Mouse (Mus musculus) liver, embryonic 15.5 days (tissue): ENCODE data around the gene Hsbp1. TPM values are rescaled to one million over a fixed set of nuclear protein-coding genes. Genes with fewer than 3 reads are reported as not detected.
"Not testable (repeated sequence)": the region's sequence is repeated elsewhere in the genome, so short reads cannot be mapped to it uniquely, and the experiment has no call there.

Source experiments
- ATAC-seq: fragments of 200-750 bp; cut with Nextera tagmentation; 2 replicates; pipeline ENCODE4 v1.8.0; 2017; ENCODE audit warnings: moderate number of reproducible peaks, mild to moderate bottlenecking, moderate library complexity; ENCODE audit not compliant: insufficient read depth
- H3K27ac ChIP-seq: fragments of 300-500 bp; sonication (generic); replicated peaks from 2 replicates; pipeline ENCODE4 v1.5.1; 2015; ENCODE audit warnings: mild to moderate bottlenecking, inconsistent platforms
- H3K27me3 ChIP-seq: fragments of 300-500 bp; sonication (generic); 2 replicates; pipeline ENCODE4 v1.6.1; 2015; ENCODE audit warnings: mild to moderate bottlenecking, inconsistent platforms
- H3K36me3 ChIP-seq: fragments of 300-500 bp; sonication (generic); replicated peaks from 2 replicates; pipeline ENCODE4 v1.6.1; 2015; ENCODE audit warnings: moderate library complexity, mild to moderate bottlenecking, inconsistent platforms
- H3K4me1 ChIP-seq: fragments of 300-500 bp; sonication (generic); replicated peaks from 2 replicates; pipeline ENCODE4 v1.6.1; 2015; ENCODE audit warnings: inconsistent platforms
- H3K4me2 ChIP-seq: fragments of 300-500 bp; sonication (generic); 2 replicates; pipeline ENCODE4 v1.6.1; 2015; ENCODE audit warnings: moderate library complexity, mild to moderate bottlenecking, inconsistent platforms
- H3K4me3 ChIP-seq: fragments of 300-500 bp; sonication (generic); replicated peaks from 2 replicates; pipeline ENCODE4 v1.5.1; 2015; ENCODE audit warnings: mild to moderate bottlenecking, inconsistent platforms
- H3K9ac ChIP-seq: fragments of 300-500 bp; sonication (generic); 2 replicates; pipeline ENCODE4 v1.6.1; 2015; ENCODE audit warnings: moderate library complexity, mild to moderate bottlenecking, inconsistent platforms
- H3K9me3 ChIP-seq: fragments of 300-500 bp; sonication (generic); replicated peaks from 2 replicates; pipeline ENCODE4 v1.6.1; 2016; ENCODE audit warnings: inconsistent platforms
- WGBS: fragments of 180-500 bp; shearing (Covaris S2); methylation state at CpG from one replicate; pipeline ENCODE4 v1.1.7; 2015; ENCODE audit warnings: mixed read lengths; ENCODE audit not compliant: insufficient replicate concordance; 5-methylcytosine and 5-hydroxymethylcytosine counted together
- polyA plus RNA-seq: library from polyadenylated mRNA; unstranded; fragments of >200 nt; fragmentation: Nextera tagmentation; extraction: Ambion mirVana; gene quantifications from 2 replicates; pipeline ENCODE4 v1.2.1, GENCODE M21; 2015

Hsbp1 gene
- 80.0 and 82.2 TPM in 2 replicates for polyA plus RNA-seq

- WGBS = 4% methylated on average over 42 of the region's 52 CpGs
- Histone ChIP-seq H3K27me3 (no peaks in the 10 kb centered on the region), H3K4me2 (peak within 1 kb of the TSS; percentile 85), H3K27ac (peak within 1 kb of the TSS; percentile 49), H3K36me3 (peaks cover 30% of the 10 kb centered on the region), H3K9me3 (no peaks in the 10 kb centered on the region), H3K4me3 (peak within 1 kb of the TSS; percentile 93), H3K9ac (peak within 1 kb of the TSS; percentile 90), H3K4me1 (peaks cover 18% of the 10 kb centered on the region)
- ATAC-seq = peak; percentile 96
These were observed at the start of gene Hsbp1 for GRCm38 (mm10) chr8:119344190-119344856. Hsbp1 (plus strand) TSS chr8:119344488.

- Histone ChIP-seq H3K9me3 (no peaks in the 10 kb centered on the region), H3K27me3 (no peaks in the 10 kb centered on the region), H3K9ac (no peak overlapping the region), H3K4me3 (no peak overlapping the region), H3K4me1 (no peaks in the 10 kb centered on the region), H3K27ac (no peak overlapping the region), H3K4me2 (no peak overlapping the region), H3K36me3 (no peaks in the 10 kb centered on the region)
- 61% methylated on average over 13 of the region's 13 CpGs for WGBS
- ATAC-seq = no peak
These were observed 48.8 kb upstream of the Hsbp1 start for GRCm38 (mm10) chr8:119295477-119295876.

- not testable (repeated sequence) for H3K4me2 ChIP-seq, H3K9ac ChIP-seq, H3K4me3 ChIP-seq, H3K27me3 ChIP-seq, ATAC-seq, H3K36me3 ChIP-seq, H3K4me1 ChIP-seq, H3K9me3 ChIP-seq, H3K27ac ChIP-seq
- whole genome bisulfite sequencing = 17% methylated on average over 3 of the region's 3 CpGs
These were observed 46.5 kb upstream of the Hsbp1 start for GRCm38 (mm10) chr8:119297752-119298151.

DNA sequence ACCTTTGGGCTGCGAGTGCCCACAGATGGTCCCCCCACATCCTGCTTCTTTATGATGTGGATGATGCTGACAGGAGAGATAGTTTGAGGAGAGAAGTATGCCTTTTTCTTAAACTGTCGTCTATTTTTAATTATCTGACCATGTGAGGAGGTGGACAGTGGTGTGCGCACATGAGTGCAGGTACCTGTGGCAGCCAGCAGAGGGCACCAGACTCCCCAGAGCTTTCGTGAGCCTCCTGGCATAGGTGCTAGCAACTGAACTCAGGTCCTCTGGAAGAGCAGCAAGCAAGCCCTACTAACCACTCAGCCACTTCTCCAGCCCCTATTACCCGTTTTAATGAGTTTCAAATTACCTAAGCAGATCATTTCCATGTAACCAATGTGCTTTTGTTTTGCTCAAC is 44.0 kb upstream of the Hsbp1 start:
- Histone ChIP-seq H3K27ac (no peak overlapping the region), H3K27me3 (no peaks in the 10 kb centered on the region), H3K9ac (no peak overlapping the region), H3K4me1 (no peaks in the 10 kb centered on the region), H3K36me3 (no peaks in the 10 kb centered on the region), H3K9me3 (0 out of 2 replicates have a peak, but pooled peaks cover 4% of the 10 kb centered on the region), H3K4me3 (no peak overlapping the region), H3K4me2 (no peak overlapping the region)
- ATAC-seq = no peak
- 73% methylated on average over 5 of the region's 5 CpGs for WGBS

- ATAC-seq = no peak
- H3K4me2 ChIP-seq = no peak overlapping the region
- no peaks in the 10 kb centered on the region for H3K4me1 ChIP-seq
- whole genome bisulfite sequencing = 64% methylated on average over 8 of the region's 8 CpGs
- H3K9ac ChIP-seq = no peak overlapping the region
- no peak overlapping the region for H3K4me3 ChIP-seq
- H3K27me3 ChIP-seq = no peaks in the 10 kb centered on the region
- 0 out of 2 replicates have a peak, but pooled peaks cover 4% of the 10 kb centered on the region for H3K9me3 ChIP-seq
- no peak overlapping the region for H3K27ac ChIP-seq
- no peaks in the 10 kb centered on the region for H3K36me3 ChIP-seq
These were observed 40.1 kb upstream of the Hsbp1 start for GRCm38 (mm10) chr8:119304196-119304595.

GRCm38 (mm10) chr8:119311412-119311811 is 32.9 kb upstream of the Hsbp1 start:
- H3K27ac ChIP-seq = no peak overlapping the region
- H3K4me2 ChIP-seq = no peak overlapping the region
- H3K36me3 ChIP-seq = no peaks in the 10 kb centered on the region
- H3K9ac ChIP-seq = no peak overlapping the region
- ATAC-seq = no peak
- H3K9me3 ChIP-seq = no peaks in the 10 kb centered on the region
- WGBS = 11% methylated on average over 3 of the region's 3 CpGs
- H3K4me3 ChIP-seq = no peak overlapping the region
- H3K27me3 ChIP-seq = no peaks in the 10 kb centered on the region
- H3K4me1 ChIP-seq = no peaks in the 10 kb centered on the region

DNA sequence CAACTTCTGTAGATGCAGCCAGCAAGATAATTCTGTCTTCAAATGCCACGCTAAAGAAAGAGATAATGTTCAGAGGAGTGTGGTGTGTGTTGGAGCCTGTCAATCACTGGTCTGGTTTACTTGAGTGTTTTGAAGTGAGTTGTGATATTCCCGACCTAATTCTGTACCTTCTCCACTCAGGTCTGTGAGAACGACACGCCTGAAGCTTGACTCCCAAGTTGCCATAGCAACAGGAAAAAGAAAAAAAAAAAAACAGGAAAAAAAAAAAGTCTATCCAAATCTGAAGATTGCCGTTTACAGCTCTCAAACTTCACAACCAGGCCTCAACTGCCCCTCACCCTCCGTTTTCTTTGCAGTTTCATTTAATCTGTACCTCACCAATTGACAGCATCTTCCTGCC is 21.1 kb upstream of the Hsbp1 start:
- Histone ChIP-seq H3K4me3 (no peak overlapping the region), H3K4me1 (no peaks in the 10 kb centered on the region), H3K4me2 (no peak overlapping the region), H3K27me3 (no peaks in the 10 kb centered on the region), H3K27ac (no peak overlapping the region), H3K36me3 (no peaks in the 10 kb centered on the region), H3K9me3 (no peaks in the 10 kb centered on the region), H3K9ac (no peak overlapping the region)
- WGBS = 44% methylated on average over 6 of the region's 6 CpGs
- no peak for ATAC-seq

- 61% methylated on average over 4 of the region's 4 CpGs for WGBS
- H3K9me3 ChIP-seq = no peaks in the 10 kb centered on the region
- no peak overlapping the region for H3K27ac ChIP-seq
- H3K4me2 ChIP-seq = no peak overlapping the region
- no peaks in the 10 kb centered on the region for H3K36me3 ChIP-seq
- no peak overlapping the region for H3K9ac ChIP-seq
- peaks cover 6% of the 10 kb centered on the region for H3K4me1 ChIP-seq
- H3K4me3 ChIP-seq = no peak overlapping the region
- no peak for ATAC-seq
- no peaks in the 10 kb centered on the region for H3K27me3 ChIP-seq
These were observed 4.7 kb upstream of the Hsbp1 start for GRCm38 (mm10) chr8:119339546-119339945.

DNA sequence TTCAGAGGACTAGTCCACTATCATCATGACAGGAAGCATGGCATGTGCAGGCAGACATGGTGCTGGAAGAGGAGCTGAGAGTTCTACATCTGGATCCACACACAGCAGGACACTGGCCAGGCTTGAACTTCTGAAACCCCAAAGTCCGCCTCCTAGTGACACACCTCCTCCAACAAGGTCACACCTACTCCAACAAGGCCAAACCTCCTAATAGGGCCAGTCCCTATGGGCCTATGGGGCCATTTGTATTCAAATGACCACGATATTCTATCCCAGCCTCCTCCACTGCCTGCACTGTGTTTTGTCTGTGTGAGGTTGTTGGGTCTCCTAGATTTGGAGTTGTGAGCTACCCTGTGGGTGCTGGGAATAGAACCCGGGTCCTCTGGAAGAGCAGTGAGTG is 682 bp upstream of the Hsbp1 start:
- no peak for ATAC-seq
- H3K9me3 ChIP-seq = no peaks in the 10 kb centered on the region
- WGBS = 72% methylated on average over 3 of the region's 3 CpGs
- peak overlapping the region; percentile 85; the same call in 1 of the 2 replicates for H3K4me2 ChIP-seq
- H3K27me3 ChIP-seq = no peaks in the 10 kb centered on the region
- peak overlapping the region; percentile 93 for H3K4me3 ChIP-seq
- peaks cover 23% of the 10 kb centered on the region for H3K36me3 ChIP-seq
- H3K27ac ChIP-seq = no peak overlapping the region
- peaks cover 18% of the 10 kb centered on the region for H3K4me1 ChIP-seq
- no peak overlapping the region for H3K9ac ChIP-seq

- Histone ChIP-seq H3K4me3 (peak overlapping the region; percentile 93), H3K27ac (peak overlapping the region; percentile 16; the same call in 1 of the 2 replicates), H3K9ac (peak overlapping the region; percentile 90), H3K36me3 (peaks cover 33% of the 10 kb centered on the region), H3K4me1 (peaks cover 22% of the 10 kb centered on the region), H3K4me2 (peak overlapping the region; percentile 85), H3K9me3 (no peaks in the 10 kb centered on the region), H3K27me3 (no peaks in the 10 kb centered on the region)
- no peak for ATAC-seq
- 34% methylated on average over 22 of the region's 22 CpGs for WGBS
These were observed 868 bp downstream of the Hsbp1 start for GRCm38 (mm10) chr8:119345029-119345682.

- no peak for ATAC-seq
- Histone ChIP-seq H3K9ac (no peak overlapping the region), H3K4me3 (peak overlapping the region; percentile 93)
These were observed 1.4 kb downstream of the Hsbp1 start for GRCm38 (mm10) chr8:119345683-119346075.

More at GRCm38 (mm10) chr8:119345683-119346075, 1.4 kb downstream of the Hsbp1 start:
- peak overlapping the region; percentile 85 for H3K4me2 ChIP-seq
- WGBS = 55% methylated on average over 15 of the region's 15 CpGs
- peaks cover 25% of the 10 kb centered on the region for H3K4me1 ChIP-seq
- H3K9me3 ChIP-seq = no peaks in the 10 kb centered on the region
- H3K36me3 ChIP-seq = peaks cover 38% of the 10 kb centered on the region
- H3K27ac ChIP-seq = no peak overlapping the region
- no peaks in the 10 kb centered on the region for H3K27me3 ChIP-seq
